Mouse (Mus musculus) brain, embryonic 14.5 days (tissue): ENCODE results near the gene Fbxl7. TPM values are rescaled to one million over a fixed set of nuclear protein-coding genes. Genes with fewer than 3 reads are reported as not detected.

Experiments
- DNase-seq: peaks from one replicate; pipeline ENCODE4 v3.0.0-alpha.2; 2011; ENCODE audit warnings: low read depth
- CTCF ChIP-seq: fragments of 200-500 bp; IDR thresholded peaks from 2 replicates; pipeline ENCODE4 v1.5.1; 2012; ENCODE audit warnings: inconsistent platforms, mild to moderate bottlenecking, moderate library complexity, borderline replicate concordance; ENCODE audit not compliant: insufficient read depth, insufficient read length; ENCODE audit errors: extremely low read depth
- POLR2A ChIP-seq: fragments of 200-500 bp; IDR thresholded peaks from 2 replicates; pipeline ENCODE4 v1.6.1; 2012; ENCODE audit warnings: mild to moderate bottlenecking, inconsistent platforms, borderline replicate concordance; ENCODE audit not compliant: poor library complexity, insufficient read depth, insufficient read length, severe bottlenecking; ENCODE audit errors: extremely low read depth
- polyA plus RNA-seq: library from polyadenylated mRNA; depleted of rRNA; stranded (reverse); fragments of >200 nt; gene quantifications from 2 replicates; pipeline ENCODE4 v1.2.3, GENCODE M21; 2012; rRNA removed

Fbxl7 gene
- polyA plus RNA-seq, result 10.0 and 15.6 TPM in 2 replicates

GRCm38 (mm10) chr15:26895251-26895711 lies at the start of gene Fbxl7:
TSS of gene Fbxl7 (minus strand) at chr15:26895580.
- DNase-seq, result peak; percentile 92
- TF ChIP-seq CTCF (no peak), POLR2A (peak; percentile 55; the same call in 1 of the 2 replicates)

GRCm38 (mm10) chr15:26922026-26922425 lies 26.6 kb upstream of the Fbxl7 start:
- TF ChIP-seq CTCF, result no peak
- no peak for TF ChIP-seq POLR2A
- no peak for DNase-seq

DNA sequence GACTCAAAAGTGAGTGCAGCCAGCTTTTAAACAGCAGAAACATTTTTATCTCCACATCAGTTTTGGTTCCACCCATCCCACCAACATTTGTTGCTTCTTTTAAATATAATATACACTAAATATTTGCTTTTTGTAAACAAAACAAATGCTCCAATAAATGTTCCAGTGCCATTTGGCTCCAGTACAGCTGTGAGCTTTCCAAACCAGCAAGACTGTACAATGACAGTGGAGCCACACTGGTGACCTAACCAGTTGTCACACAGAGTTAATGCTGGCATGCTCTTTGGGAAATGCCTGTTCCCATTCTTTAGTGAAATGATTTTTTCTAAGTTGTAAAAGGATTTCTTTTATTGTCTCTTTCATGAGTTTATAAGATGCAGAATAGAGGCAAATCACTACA lies 18.0 kb upstream of the Fbxl7 start:
- TF ChIP-seq POLR2A (no peak), CTCF (no peak)

GRCm38 (mm10) chr15:26895761-26896160 lies 381 bp upstream of the Fbxl7 start:
- no peak for TF ChIP-seq POLR2A
- TF ChIP-seq CTCF, result no peak
- peak; percentile 57 for DNase-seq

More for the DNA sequence above, 18.0 kb upstream of the Fbxl7 start:
- DNase-seq, result no peak

DNA sequence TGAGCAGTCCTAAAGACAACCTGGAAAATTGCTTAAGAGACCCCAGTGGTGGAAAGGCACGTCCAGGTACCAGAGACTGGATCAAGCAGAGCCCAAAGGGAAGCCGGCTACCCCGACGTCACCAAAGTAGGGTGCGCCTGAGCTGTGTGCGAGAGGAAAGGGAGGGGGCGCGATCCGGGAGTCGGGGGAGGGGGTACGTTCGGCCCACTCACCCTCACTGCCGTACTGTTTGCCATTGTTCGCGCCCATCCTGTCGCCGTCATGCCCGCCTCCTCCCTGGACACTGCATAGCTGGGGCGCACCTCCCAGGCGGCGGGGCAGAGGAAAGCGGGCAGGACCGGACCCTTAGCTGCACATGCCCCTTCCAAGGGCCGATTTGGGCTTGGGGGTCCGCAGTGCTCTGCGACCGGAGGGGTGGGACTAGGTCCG lies 565 bp downstream of the Fbxl7 start:
- DNase-seq, result peak; percentile 58

DNA sequence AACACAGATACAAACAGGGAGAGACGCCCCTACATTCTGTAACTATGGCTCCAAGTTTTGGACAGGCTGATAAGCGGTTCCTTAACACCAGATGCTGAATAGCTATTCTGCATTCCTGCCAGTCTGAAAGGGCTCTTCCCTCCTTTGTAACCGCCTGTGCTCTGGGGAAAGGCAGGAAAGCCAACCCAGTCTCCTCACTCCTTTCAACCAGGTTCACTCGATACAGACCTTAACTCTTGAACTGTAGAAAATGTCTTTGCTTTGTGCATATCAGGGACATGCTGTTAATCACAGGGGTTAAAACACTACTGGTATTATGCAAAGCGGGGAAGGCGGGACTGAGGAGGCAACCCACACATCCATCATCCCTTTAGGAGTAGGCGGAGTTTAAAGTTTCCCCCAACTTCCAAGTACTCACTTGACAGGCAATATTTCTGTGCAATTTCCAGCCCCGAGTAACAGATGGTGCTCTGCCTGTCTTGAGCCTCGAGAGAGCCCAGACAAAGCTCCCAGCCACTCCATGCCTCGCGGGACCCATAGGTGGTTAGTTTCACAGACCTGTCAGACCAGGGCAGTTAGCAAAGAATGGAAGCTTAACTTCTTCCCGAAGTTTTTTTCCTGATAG lies 1.2 kb downstream of the Fbxl7 start:
- DNase-seq, result peak; percentile 67
- no peak for TF ChIP-seq CTCF
- TF ChIP-seq POLR2A, result no peak

More for the DNA sequence above, 565 bp downstream of the Fbxl7 start:
- TF ChIP-seq CTCF, result no peak
- no peak for TF ChIP-seq POLR2A

DNA sequence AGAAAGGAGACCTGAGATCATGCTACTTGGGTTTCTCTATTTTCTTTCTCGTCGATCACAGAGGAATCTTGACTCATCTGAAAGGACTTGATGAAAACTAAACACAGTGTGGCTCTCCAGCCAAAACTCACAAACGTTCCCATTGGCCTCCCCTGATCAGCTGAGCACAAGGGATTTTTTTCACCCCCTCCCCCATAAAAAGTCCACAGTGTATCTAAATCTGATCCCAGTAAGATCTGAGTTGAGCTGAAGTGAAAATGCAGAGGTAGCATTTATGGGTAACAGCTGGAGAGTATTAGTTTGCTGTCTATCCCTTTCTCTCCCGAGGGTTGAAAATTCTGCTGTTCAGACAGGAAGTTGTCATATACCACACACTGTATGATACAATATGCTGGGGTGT lies 2.2 kb downstream of the Fbxl7 start:
- TF ChIP-seq POLR2A (no peak), CTCF (no peak)
- DNase-seq, result no peak

GRCm38 (mm10) chr15:26889971-26890370 lies 5.4 kb downstream of the Fbxl7 start:
- TF ChIP-seq POLR2A (no peak), CTCF (no peak)
- DNase-seq, result no peak

GRCm38 (mm10) chr15:26888170-26888569 lies 7.2 kb downstream of the Fbxl7 start:
- no peak for TF ChIP-seq CTCF
- TF ChIP-seq POLR2A, result no peak

DNA sequence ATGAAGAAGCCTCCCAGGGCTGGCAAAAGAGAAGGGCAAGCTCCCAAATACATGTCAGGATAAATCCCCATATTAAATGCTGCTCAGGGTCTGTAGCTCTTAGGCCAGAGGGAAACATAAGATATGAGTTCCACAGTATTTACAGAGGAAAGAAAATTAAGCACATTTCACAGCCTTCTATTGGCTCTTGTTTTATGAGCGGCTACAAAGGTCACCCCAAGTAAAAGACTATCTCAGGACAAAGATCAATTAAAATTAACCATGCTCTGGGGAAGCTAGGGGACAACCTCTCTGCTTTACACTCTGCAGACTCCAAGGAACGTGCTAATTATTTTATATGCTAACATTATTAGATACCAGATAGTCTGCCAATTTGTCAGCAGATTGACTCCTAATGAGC lies 9.4 kb downstream of the Fbxl7 start:
- TF ChIP-seq CTCF (no peak), POLR2A (no peak)
- DNase-seq, result peak; percentile 35

More at GRCm38 (mm10) chr15:26888170-26888569, 7.2 kb downstream of the Fbxl7 start:
- DNase-seq, result no peak

GRCm38 (mm10) chr15:26880212-26880956 lies 15.0 kb downstream of the Fbxl7 start:
- no peak for DNase-seq

More at GRCm38 (mm10) chr15:26880212-26880956, 15.0 kb downstream of the Fbxl7 start:
- no peak for TF ChIP-seq POLR2A
- no peak for TF ChIP-seq CTCF
